Mouse (Mus musculus): Measurements from ENCODE around the gene Ttc28. TPM values are rescaled to one million over a fixed set of nuclear protein-coding genes. Genes with fewer than 3 reads are reported as not detected.

Ttc28 gene
- polyA plus RNA-seq, 1 experiment from 2014 or later = 21.3 TPM

DNA sequence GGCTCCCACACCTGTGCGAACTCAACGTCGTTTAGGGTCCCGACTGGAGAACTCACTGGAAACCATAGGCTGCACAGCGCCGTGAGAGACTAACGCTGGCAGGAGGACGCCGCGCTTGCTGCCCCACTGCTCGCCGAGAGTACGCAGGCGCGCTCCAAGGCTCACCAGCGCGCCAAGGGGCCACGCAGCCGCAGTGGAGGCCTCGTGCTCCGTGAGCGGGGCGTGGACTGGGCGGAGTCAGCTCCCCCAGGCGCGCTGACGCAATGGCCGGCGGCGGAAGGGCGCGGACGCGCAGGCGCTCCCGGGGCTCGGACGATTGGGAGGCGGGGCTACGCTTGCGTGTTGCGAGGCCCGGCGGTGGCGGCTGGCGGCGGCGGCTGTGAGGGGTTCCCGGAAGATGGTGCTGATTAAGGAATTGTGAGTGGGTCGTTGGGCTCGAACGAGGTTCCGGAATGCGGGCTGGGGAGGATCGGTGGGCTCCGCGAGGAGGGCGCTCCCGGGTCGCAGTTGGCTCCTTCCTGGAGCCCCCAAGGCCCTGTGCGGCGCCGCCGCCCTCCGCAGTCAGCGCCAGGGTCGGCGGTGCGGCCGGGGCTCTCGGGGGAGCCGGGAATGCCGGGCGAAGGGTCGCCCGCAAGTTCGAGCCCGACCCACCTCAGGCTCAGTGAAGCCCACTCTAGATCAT is 451.0 kb downstream of the Ttc28 start, which contains the start of gene Pitpnb:
Pitpnb (plus strand) TSS at position 347 of the 682 bp plus-strand sequence.
- Histone ChIP-seq H3K27me3 (no peaks in the 10 kb centered on the region), H3K27ac (peak within 1 kb of the TSS; percentile 72), H3K36me3 (peaks cover 20% of the 10 kb centered on the region; the same call in 1 of the 2 replicates), H3K4me1 (replicated peaks) (peaks cover 21% of the 10 kb centered on the region), H3K9ac (replicated peaks) (peak within 1 kb of the TSS; percentile 96), H3K4me2 (replicated peaks) (peak within 1 kb of the TSS; percentile 82), H3K4me3 (replicated peaks) (peak within 1 kb of the TSS; percentile 90), H3K9me3 (0 out of 2 replicates have a peak, but pooled peaks cover 3% of the 10 kb centered on the region)
- ATAC-seq = peak; percentile 99
- WGBS = under 1% methylated on average over 73 of the region's 78 CpGs

DNA sequence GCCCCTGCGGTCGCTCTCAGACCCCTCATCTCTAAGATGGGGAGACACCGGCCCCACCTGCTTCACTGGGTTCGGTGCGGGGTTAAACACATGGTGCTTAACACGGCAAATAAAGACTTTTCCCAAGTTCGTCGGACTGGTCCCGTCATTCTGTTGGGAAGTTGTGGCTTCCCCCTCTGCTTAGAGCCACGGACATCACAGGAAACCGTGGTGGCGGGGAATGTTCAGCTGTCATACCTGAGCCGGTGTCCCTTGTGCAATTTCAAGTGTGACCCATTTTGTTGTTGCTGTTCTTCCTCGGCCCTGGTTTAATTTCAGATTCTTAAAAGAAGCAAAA is 451.5 kb downstream of the Ttc28 start:
- no peaks in the 10 kb centered on the region for H3K9me3 ChIP-seq
- H3K4me1 ChIP-seq (replicated peaks) = peaks cover 24% of the 10 kb centered on the region
- no peak for ATAC-seq
- H3K27me3 ChIP-seq = no peaks in the 10 kb centered on the region
- peak overlapping the region; percentile 82 for H3K4me2 ChIP-seq (replicated peaks)
- peak overlapping the region; percentile 90 for H3K4me3 ChIP-seq (replicated peaks)
- WGBS = 0% methylated on average over 14 of the region's 14 CpGs
- peak overlapping the region; percentile 72 for H3K27ac ChIP-seq
- peak overlapping the region; percentile 96 for H3K9ac ChIP-seq (replicated peaks)
- H3K36me3 ChIP-seq = peaks cover 23% of the 10 kb centered on the region

- no peaks in the 10 kb centered on the region for H3K27me3 ChIP-seq
- WGBS = 87% methylated on average over 8 of the region's 8 CpGs
- H3K36me3 ChIP-seq = peaks cover 56% of the 10 kb centered on the region
- no peak overlapping the region for H3K27ac ChIP-seq
- H3K4me3 ChIP-seq (replicated peaks) = no peak overlapping the region
- no peak for ATAC-seq
- H3K4me2 ChIP-seq (replicated peaks) = no peak overlapping the region
- H3K4me1 ChIP-seq (replicated peaks) = peaks cover 18% of the 10 kb centered on the region
- no peaks in the 10 kb centered on the region for H3K9me3 ChIP-seq
- no peak overlapping the region for H3K9ac ChIP-seq (replicated peaks)
Observed at GRCm38 (mm10) chr5:111335939-111336691, 456.5 kb downstream of the Ttc28 start.

MicroRNAs encoded within 50 kb of the gene (microRNA counts, 519-probe panel; counts per million panel counts)
- microRNA mmu-miR-701 = 2,550 counts per million, percentile 63 among the panel's probes with 10 or more counts

Small RNA genes within 50 kb of the gene (microRNA-seq; reads per million reads assigned to microRNA genes)
- 192 reads per million, percentile 60 among the genes with 10 or more reads in this experiment for gene Mir701

Other genes starting within 250 kb of the Ttc28 start
- 42.6 and 43.2 TPM in 2 replicates for gene Noc4l, start 226.4 kb upstream of the Ttc28 start, polyA plus RNA-seq (2015; fragmentation: Nextera tagmentation; extraction: Ambion mirVana)
- gene Ddx51, start 226.4 kb upstream of the Ttc28 start, polyA plus RNA-seq (2015; fragmentation: Nextera tagmentation; extraction: Ambion mirVana) = 16.4 and 19.8 TPM in 2 replicates
- 55.7 and 58.7 TPM in 2 replicates for gene Ep400, start 109.1 kb upstream of the Ttc28 start, polyA plus RNA-seq (2015; fragmentation: Nextera tagmentation; extraction: Ambion mirVana)
- 23.2 and 23.3 TPM in 2 replicates for gene Pus1, start 99.1 kb upstream of the Ttc28 start, polyA plus RNA-seq (2015; fragmentation: Nextera tagmentation; extraction: Ambion mirVana)
- 33.0 and 36.2 TPM in 2 replicates for gene Ulk1, start 69.7 kb upstream of the Ttc28 start, polyA plus RNA-seq (2015; fragmentation: Nextera tagmentation; extraction: Ambion mirVana)
- 10.8 and 11.1 TPM in 2 replicates for gene Hscb, start 40.0 kb upstream of the Ttc28 start, polyA plus RNA-seq (2015; fragmentation: Nextera tagmentation; extraction: Ambion mirVana)
- 12.5 and 13.8 TPM in 2 replicates for gene Chek2, start 39.8 kb upstream of the Ttc28 start, polyA plus RNA-seq (2015; fragmentation: Nextera tagmentation; extraction: Ambion mirVana)